16 mouse cellular contexts compared by ENCODE assay signal in genomic region chr12:86142389-86142788, GRCm38 (mm10).
"Had no signal": no experiment of that assay in that cellular context is flagged by ENCODE, and none has a peak within 500 bp of the region (broad histone marks: within the 10 kb centered on the region; RNA-seq: fewer than 3 reads in every experiment).

No protein-coding gene starts in this region.

- H3K4me3 ChIP-seq: layer of hippocampus, adult 2 months; limb, embryonic 12.5 days; liver, embryonic 13.5 days; lung, embryonic 15.5 days; megakaryocyte, embryonic 14.5 days; midbrain, embryonic 12.5 days; neural tube, embryonic 15.5 days; stomach, embryonic 15.5 days had no signal

- ATAC-seq: liver, postnatal 0 days had no signal

- H3K4me1 ChIP-seq: limb, embryonic 12.5 days; liver, embryonic 13.5 days; lung, embryonic 15.5 days; megakaryocyte, embryonic 14.5 days; midbrain, embryonic 12.5 days; neural tube, embryonic 15.5 days; stomach, embryonic 15.5 days had no signal

- DNase-seq: kidney, adult 18-20 months; kidney, postnatal 10 days; kidney, postnatal 4 days; liver; liver, embryonic 13.5 days; liver, postnatal 0 days; lung, postnatal 14 days; thymus, postnatal 4 days had no signal

- H3K27ac ChIP-seq: layer of hippocampus, adult 2 months; limb, embryonic 12.5 days; liver, embryonic 13.5 days; lung, embryonic 15.5 days; macrophage; midbrain, embryonic 12.5 days; neural tube, embryonic 15.5 days; stomach, embryonic 15.5 days had no signal

- H3K9ac ChIP-seq: limb, embryonic 12.5 days; liver, embryonic 13.5 days; liver, postnatal 0 days; lung, embryonic 15.5 days; midbrain, embryonic 12.5 days; neural tube, embryonic 15.5 days; stomach, embryonic 15.5 days had no signal

- H3K36me3 ChIP-seq: liver, embryonic 13.5 days; lung, embryonic 15.5 days; stomach, embryonic 15.5 days had no signal

- H3K9me3 ChIP-seq: limb, embryonic 12.5 days; liver, embryonic 13.5 days; lung, embryonic 15.5 days; midbrain, embryonic 12.5 days; neural tube, embryonic 15.5 days; stomach, embryonic 15.5 days had no signal
